Mouse (Mus musculus) liver, adult 2 months (tissue): ENCODE results near the gene Parm1.

Experiments
- CTCF ChIP-seq: fragments of 200-500 bp; IDR thresholded peaks from 2 replicates; pipeline ENCODE4 v1.5.1; 2011; ENCODE audit warnings: low read depth, low read length, control low read depth
- POLR2A ChIP-seq: fragments of 200-500 bp; IDR thresholded peaks from 2 replicates; pipeline ENCODE4 v1.6.1; 2011; ENCODE audit warnings: low read length, control low read depth; ENCODE audit not compliant: insufficient read depth; ENCODE audit errors: extremely low read depth

GRCm38 (mm10) chr5:91475241-91475640 is 42.2 kb upstream of the Parm1 start:
- no peak for TF ChIP-seq CTCF
- TF ChIP-seq POLR2A: no peak
